Mouse (Mus musculus) brain, embryonic 14.5 days (tissue): ENCODE results near the gene Fbxl12. TPM values are rescaled to one million over a fixed set of nuclear protein-coding genes. Genes with fewer than 3 reads are reported as not detected.
A peak's percentile ranks its signal among the peaks of the same experiment; 100 is the strongest.

Source experiments
- DNase-seq: peaks from one replicate; pipeline ENCODE4 v3.0.0-alpha.2; 2011; ENCODE audit warnings: low read depth
- CTCF ChIP-seq: fragments of 200-500 bp; IDR thresholded peaks from 2 replicates; pipeline ENCODE4 v1.5.1; 2012; ENCODE audit warnings: inconsistent platforms, mild to moderate bottlenecking, moderate library complexity, borderline replicate concordance; ENCODE audit not compliant: insufficient read depth, insufficient read length; ENCODE audit errors: extremely low read depth
- POLR2A ChIP-seq: fragments of 200-500 bp; IDR thresholded peaks from 2 replicates; pipeline ENCODE4 v1.6.1; 2012; ENCODE audit warnings: mild to moderate bottlenecking, inconsistent platforms, borderline replicate concordance; ENCODE audit not compliant: poor library complexity, insufficient read depth, insufficient read length, severe bottlenecking; ENCODE audit errors: extremely low read depth
- polyA plus RNA-seq: library from polyadenylated mRNA; depleted of rRNA; stranded (reverse); fragments of >200 nt; gene quantifications from 2 replicates; pipeline ENCODE4 v1.2.3, GENCODE M21; 2012

The Fbxl12 gene
- polyA plus RNA-seq, 1 experiment, result 34.7 TPM

- DNase-seq, result no peak
- TF ChIP-seq POLR2A (no peak), CTCF (no peak)
These were observed 23.5 kb upstream of the Fbxl12 start for GRCm38 (mm10) chr9:20668065-20668464.

DNA sequence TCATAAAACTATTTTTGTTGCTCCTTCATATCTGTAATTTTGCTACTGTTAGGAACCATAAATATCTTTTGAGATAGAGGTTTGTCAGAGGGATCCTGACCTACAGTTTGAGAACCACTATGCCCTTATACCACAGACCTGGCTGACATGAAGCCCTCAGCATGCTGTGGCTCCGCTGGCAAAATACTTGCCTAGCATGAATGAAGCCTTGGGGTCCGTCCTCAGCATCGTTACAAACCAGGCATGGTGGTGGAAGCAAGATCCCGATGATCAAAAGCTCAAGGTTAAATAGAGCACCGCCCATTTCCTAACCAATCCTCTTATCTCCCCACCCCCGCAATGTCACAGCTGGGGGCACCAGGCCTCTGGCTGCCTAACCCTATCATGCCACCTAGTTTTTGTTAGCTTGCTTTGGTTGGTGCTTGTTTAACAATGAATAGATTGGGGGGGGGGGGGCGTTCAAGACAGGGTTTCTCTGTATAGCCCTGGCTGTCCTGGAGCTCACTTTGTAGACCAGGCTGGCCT is 22.0 kb upstream of the Fbxl12 start:
- no peak for DNase-seq
- TF ChIP-seq CTCF, result no peak
- no peak for TF ChIP-seq POLR2A

- DNase-seq, result peak; percentile 81
- TF ChIP-seq CTCF, result no peak
- TF ChIP-seq POLR2A, result no peak
These were observed 21.4 kb upstream of the Fbxl12 start for GRCm38 (mm10) chr9:20665925-20666324.

- DNase-seq, result no peak
- TF ChIP-seq CTCF, result no peak
- TF ChIP-seq POLR2A, result no peak
These were observed 20.5 kb upstream of the Fbxl12 start for GRCm38 (mm10) chr9:20664982-20665637.

GRCm38 (mm10) chr9:20664366-20664765 is 19.8 kb upstream of the Fbxl12 start:
- peak; percentile 80 for DNase-seq
- no peak for TF ChIP-seq CTCF
- TF ChIP-seq POLR2A, result no peak

DNA sequence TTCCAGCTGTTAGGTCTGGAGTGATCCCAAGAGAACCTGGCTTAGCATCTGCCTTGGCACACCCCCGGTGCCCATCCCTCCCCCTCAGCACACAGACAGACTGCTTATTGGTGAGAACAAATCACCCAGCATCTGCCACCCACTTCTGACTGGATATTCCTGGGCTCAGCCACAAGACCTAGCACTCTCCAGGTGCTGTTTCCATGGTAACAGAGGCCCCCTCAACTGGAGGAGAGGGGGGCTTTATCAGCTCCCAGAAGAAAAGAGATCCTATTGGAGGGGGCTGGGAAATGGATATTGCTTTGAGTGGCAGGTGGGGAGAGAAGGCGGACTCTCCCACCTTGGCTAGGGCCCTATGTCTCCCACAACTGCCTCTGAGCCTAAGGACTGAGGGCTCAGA is 19.4 kb upstream of the Fbxl12 start:
- peak; percentile 90 for DNase-seq

DNA sequence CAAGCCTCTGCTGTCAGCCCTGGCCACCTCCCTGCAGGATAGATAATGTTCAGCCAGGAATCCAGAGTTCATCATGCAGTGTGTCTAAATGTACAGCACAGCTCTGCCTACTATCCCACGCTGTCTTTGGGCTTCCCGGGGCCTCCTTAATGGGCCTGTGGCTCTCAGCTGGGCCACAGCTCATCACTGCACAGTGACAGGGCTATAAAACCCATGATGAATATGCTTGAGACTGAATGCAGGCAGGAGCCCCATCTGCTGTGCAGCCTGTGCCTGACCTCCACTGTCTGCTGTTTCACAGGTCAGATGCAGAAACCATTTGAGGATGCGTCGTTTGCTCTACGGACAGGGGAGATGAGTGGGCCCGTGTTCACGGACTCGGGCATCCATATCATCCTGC is 18.3 kb upstream of the Fbxl12 start:
- no peak for TF ChIP-seq POLR2A
- TF ChIP-seq CTCF, result no peak
- DNase-seq, result no peak

More for the DNA sequence above, 19.4 kb upstream of the Fbxl12 start:
- TF ChIP-seq CTCF, result no peak
- TF ChIP-seq POLR2A, result no peak

DNA sequence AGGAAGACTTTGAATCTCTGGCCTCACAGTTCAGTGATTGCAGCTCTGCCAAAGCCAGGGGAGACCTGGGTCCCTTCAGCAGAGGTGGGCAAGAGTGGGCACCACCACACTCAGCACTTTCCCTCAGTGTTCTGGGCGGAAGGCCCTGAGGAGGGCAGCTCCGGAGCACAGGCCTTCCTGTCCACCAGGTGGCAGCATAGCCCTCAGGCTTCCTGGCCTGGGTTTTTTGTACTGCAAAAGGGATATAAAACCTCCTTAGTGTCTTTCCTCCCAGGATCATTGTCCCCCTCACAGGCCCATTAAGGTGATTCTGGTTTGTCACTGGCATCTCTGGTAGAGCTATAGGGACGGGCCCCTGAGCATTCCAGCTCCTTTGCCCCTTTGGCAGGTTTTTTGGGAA is 17.8 kb upstream of the Fbxl12 start:
- TF ChIP-seq CTCF (peak; percentile 94), POLR2A (no peak)

GRCm38 (mm10) chr9:20657546-20657945 is 13.0 kb upstream of the Fbxl12 start:
- TF ChIP-seq CTCF, result no peak
- TF ChIP-seq POLR2A, result no peak
- DNase-seq, result no peak

More for the DNA sequence above, 17.8 kb upstream of the Fbxl12 start:
- DNase-seq, result peak; percentile 80

DNA sequence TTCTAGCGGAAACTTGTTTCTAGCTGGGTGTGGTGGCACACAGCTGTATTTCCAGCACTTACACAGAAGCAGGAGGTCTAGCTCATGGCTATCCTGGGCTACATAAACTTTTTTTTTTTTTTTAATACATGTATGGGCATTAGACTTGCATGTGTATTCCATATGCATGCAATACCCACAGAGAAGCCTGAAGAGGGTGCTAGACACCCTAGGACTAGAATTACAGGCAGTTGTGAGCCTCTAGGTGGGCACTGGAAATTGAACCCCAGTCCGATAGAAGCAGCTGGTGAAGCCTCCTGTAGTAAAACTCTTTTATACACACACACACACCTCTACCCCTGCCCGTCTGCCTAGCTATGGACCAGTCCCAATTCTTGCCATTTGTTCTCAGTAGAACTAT is 9.3 kb upstream of the Fbxl12 start:
- TF ChIP-seq POLR2A (no peak), CTCF (no peak)

DNA sequence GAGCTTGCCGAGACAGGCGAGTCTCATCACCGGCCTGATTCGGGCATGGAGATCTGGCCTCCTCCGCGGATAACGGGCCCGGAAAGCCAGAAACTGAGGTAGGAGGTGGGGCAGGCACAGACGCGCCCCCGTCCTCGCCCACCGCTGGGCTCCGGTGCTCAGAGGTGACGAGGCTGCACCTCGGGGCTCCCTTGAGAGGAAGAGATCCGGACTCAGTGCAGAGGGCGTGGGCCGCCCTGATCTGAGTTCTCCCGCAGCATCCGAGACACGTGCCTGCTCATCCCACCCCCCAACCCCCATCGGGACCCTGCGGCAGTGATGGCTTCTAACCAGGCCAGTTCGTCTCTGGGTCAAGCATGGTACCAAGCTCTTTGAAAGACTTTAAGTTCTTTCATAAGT is 7.7 kb upstream of the Fbxl12 start:
- no peak for DNase-seq
- no peak for TF ChIP-seq CTCF
- TF ChIP-seq POLR2A, result no peak

More for the DNA sequence above, 9.3 kb upstream of the Fbxl12 start:
- DNase-seq, result no peak
